Mouse (Mus musculus) T-helper 1 cell (primary cell): ENCODE measurements around the gene Pdhx.

Source experiments
- in situ Hi-C: fragments of 300-600 bp; cut with MboI, MseI; formaldehyde crosslinking; loops from one replicate; pipeline ENCODE4 v1.15.1; 2025; ENCODE audit warnings: high pct_unique_total_duplicates

Pdhx gene

DNA sequence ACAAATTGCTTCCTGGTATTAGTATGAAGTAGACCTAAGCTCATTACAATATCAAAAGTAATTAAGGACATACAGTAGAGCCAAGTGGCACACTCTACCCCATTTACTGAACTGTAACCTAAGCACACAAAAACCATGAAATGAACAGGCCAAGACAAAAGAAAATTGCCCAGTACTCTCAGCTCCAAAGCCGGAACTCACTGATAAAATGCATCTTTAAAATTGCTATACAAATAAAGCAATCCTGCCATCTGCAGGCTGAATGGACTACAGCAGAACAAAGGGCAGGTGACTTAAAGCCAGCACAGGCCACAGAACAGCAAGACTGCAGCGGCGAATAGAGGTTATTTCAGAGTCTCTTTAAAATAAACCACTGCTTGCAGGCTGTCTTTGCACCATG, 10.4 kb downstream of the Pdhx start:
- in situ Hi-C loops, result no loop called here

DNA sequence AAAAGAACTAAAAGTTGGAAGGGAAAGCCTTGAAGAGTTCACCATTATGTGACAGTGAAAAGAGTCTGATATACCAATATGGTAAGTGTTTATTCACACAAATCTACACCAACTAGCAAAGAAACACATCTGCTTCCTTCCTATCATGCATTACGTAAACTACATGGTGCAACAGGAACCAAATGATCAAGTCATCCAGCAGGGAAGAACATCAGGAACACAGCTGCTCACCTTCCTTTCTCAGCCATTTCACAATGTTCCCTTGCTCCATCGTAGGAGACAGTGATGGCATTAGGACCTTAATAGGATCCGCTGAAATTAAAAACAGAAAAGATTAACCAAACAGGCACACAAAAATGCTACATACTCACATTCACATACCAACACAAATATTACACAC, 15.0 kb downstream of the Pdhx start:
- in situ Hi-C loops, result no loop called here

DNA sequence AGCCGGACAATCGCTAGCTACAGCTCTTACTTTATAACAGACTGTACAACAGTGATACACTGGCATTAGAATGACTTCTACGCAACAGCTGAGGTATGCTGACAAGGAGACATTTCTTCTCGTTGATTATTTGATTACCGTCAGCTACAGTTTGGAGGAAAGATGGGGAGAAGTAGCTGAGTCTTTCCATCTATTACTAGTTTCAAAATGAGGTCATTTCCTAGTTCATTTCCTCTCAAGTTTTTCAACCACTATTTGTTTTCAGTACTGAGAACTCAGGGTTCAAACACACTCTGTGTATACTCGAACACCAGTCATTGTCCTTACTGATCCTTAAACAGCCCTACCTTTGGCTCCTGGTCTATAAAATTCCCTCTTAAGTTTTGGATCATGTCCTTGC, 17.5 kb downstream of the Pdhx start:
- in situ Hi-C loops, result no loop called here

DNA sequence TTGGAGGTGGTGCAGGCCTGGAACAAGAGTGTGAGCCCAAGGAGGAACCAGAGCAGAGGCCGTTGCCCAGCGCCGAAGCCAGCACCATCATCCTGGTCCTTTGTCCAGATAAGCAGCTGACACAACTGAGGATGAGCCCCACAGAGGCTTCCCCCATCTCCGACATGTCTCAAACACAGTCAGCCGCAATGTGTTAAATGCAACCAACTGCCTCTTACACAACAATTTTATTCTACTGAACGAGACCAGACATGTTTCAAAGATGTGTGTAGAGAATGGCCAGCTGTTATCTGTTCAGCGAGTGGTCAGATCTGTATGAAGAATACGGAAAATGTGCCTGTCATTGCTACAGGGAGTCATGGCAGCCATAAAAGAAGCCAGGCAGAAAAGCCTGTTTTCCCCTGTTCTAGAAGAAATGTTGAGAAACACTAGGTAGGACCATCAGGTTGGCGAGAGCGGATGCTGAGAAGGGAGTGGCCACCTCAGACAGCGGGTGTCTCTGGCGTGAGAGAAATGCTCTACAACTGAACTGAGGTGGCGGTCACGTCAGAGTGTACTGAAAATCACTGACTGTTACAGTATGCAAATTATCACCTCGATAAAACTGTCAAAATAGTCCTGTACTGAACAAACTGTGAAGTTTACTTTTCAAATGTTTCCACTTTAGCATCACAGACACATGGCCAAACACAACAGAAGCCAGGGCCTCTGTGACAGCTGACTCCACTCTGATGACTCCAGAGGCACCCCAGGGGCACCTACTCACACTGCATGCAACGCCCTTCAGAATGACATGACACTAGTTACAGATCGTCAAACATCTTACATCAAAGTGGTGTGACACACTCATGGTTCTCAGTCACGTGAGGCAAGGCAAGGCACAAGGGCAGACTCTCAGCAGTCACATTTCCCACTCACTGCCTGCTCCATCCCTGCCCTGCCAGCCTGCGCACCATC, 21.1 kb downstream of the Pdhx start:
- in situ Hi-C loops, result no loop called here

DNA sequence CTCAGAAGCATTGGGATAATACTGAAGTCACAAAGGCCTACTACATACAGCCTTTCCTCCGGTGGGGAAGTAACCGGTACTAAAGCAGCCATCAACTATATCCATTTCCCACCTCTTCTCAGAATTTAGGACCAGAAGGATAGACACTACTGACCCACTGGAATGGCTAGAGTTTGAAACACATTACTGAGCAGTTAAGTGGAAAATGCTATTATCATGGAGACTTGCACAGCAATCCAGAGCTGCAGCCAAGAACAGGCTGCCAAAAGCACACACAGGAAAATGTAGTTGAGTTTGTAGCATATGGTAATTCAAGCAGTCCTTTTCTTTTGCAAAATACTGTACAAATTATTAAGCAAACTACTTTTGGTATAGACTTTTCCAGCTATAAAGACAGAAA, 28.0 kb downstream of the Pdhx start:
- in situ Hi-C loops, result no loop called here

DNA sequence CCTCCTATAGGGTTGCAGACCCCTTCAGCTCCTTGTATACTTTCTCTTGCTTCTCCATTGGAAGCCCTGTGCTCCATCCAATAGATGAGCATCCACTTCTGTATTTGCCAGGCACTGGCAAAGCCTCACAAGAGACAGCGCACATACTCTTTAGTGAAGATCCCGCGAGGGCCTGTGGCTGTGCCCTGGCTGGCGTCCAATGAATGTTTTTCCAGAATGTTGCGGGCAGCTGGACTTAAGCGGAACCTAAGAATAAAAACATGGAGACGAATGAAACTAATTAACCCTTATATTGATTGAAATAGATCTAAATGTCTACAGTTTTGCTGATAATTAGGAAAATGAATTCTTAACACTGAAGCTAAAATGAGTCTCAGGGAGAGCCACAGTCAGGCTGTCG, 32.4 kb downstream of the Pdhx start:
- in situ Hi-C loops, result no loop called here

DNA sequence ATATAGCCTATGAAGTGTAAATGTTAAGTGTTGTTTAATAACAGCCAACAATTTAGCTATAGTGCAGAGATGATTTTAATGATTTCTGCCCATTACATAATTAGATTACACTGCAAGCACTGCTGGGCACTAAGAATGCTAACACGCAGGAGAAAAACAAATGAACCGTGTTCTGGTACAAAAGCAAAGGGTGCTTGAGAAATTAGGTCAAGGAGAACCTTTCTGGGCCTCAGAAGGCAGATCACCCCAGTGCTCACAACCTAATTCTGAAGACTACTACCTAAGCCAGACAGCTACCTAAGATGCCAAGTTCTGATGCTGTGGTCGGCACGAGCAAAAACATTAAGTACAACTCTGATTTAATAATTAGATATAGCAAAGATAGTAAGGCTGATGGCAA, 35.5 kb downstream of the Pdhx start:
- in situ Hi-C loops, result no loop called here

DNA sequence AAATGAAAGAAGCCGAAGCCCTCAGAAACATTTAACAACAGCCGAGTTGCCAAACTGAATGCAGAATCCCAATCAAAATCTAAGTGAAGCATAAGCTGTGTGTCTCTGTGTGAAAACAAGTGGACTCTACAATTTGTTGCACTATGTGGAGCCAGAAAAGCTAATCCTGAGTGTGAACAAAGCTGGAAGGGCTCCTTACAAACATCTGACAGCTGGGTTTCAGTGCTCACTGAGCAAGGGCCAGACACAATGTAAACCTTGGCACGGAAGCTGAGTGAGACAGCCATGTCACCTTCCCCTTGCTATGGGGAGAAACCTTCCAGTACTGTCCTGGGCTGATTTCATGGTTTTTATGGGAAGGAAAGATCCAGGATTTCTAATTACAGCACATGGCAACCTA, 50.6 kb downstream of the Pdhx start:
- in situ Hi-C loops, result no loop called here

DNA sequence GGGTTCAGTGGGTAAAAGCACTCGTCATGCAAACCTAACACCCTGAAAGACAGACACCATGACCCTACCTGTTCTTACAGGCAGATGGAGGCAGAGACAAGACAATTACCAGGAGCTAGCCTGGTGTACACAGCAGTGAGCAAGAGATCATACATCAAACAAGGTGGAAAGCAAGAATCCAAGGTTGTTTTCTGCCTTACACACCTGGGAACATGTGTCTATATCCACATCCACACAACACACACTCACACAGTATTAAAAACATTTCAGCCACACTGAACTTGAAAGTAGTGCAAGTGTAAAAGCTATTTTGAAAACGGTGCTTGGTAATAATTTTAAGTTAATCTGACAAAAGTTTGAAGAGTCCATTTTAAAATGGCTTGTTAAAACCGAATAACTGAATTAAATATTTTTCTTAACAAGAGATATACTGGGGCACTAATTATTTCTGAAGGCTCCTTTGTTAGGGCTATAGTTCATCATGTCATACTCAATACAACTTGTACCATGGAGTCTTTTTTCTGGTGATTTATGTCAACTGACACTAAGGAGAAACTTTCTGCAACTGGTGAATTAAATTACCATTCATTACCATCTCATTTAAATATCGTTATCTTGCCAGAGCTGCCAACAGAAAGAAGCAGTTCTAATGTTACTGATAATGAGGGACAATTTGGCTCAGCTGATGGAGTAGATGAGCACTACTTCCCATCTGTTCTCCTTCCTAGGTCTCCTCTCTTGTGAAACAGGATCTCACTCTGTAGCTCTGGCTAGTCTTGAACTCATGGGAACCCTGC, 52.9 kb downstream of the Pdhx start:
- in situ Hi-C loops, result no loop called here

DNA sequence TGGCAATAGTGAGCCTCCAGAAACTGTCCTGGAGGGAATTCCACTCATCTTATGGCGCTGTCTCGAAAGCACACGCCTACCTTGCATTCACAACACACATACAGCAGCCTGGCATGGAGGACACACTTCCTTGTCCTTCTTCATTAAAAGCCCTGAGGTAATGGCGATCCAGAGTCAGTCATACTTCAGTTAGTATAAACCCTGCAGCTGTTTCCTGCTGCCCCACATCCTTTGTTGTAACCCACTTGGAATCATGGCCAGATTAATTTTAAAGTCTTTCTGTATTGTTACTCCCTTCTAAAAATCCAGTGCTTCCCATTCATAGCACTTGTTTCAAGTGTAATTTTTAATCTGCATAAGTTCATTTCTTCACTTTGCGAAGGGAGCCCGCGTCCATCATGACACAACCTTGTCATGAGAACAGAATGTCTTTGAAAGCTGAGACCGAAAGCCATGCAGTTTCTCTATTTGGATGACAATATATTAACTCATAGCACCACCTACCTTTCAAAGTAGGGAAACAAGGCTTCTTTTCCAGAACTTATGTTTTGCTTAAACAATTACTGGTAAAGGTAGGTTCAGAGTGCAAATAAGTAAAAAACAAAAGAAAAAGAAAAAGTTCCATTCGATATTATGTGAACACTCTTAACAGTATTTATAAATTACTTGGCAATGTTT, 54.4 kb downstream of the Pdhx start:
- in situ Hi-C loops, result loop anchor here (5.0 to 10.0 kb wide), 2 partner anchors 124 to 332 kb away; no protein-coding TSS in a partner anchor

DNA sequence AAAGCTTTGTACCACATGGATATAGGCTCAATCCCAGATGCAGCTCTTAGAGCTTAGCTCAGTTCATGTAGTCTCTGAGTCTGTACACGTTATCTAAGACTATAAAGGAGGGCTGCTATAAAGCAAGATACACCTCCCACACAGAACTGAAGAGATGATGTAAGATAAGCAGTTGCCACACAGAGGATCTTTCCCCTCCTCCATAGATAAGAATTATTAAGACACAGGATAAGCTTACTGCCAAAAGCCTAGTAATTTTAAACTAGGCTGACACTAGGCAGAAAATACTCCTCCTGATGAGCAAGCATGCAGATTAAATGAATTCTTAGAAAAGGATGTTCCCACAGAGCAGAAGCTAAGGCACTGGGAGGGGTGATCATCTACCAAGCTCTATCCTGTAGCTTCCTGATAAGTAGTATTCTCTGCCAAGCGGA, 55.9 kb downstream of the Pdhx start:
- in situ Hi-C loops, result loop anchor here (5.0 to 10.0 kb wide), 2 partner anchors 123 to 330 kb away; no protein-coding TSS in a partner anchor

DNA sequence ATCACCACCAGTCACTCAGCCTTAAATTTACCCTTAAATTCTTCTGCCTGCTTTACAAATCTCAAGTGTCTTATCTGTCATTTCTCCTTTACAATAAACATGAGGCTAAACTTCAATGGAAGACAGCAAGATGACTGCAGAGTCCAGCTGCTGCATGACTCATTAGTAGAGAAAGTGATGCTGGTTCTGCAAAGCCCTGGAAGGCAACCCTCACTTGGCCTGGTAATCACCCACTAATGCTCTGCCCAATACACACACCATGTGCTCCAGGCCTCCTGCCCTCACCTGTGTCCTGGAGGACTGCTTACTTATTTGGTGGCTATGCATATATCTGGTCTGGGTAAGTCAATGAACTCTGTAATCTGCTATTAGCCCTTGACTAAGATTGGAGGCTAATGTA, 57.2 kb downstream of the Pdhx start:
- in situ Hi-C loops, result loop anchor here (5.0 to 10.0 kb wide), 2 partner anchors 121 to 329 kb away; no protein-coding TSS in a partner anchor

DNA sequence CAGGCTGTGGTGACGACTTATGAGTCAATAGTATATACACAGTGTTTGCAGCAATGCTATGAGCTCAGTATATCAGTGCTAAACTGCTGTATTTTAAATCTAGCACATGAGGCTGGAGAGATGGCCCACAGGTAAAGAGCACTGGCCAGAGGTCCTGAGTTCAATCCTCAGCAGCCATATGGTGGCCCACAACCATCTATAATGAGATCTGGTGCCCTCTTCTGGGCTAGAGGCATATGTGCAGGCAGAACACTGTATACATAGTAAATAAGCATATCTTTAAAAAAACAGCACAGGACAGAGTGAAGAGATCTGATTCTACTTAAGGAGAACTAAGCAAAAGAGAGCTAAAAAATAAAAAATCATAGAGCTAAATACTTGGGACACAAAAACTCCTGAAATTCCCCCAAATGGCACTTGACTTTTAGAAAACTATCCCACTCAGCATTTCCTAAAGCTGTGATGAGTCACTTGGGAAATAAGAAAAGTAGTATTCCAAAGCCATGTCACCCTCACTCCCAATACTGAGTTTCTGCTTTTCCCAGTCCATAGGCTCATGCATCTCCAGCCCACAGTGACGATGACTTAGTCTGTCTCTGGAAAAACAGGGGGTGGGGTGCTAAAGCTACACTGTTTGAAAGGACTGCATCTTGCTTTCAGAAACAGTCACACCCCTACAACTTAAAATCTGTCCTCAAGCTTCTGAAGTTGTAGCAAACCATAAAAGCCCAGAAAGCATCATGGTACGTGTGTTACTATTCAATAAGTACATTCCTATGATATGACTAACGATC, 60.3 kb downstream of the Pdhx start:
- in situ Hi-C loops, result loop anchor here (10.0 kb wide), 1 partner anchor 118 kb away; no protein-coding TSS in a partner anchor

DNA sequence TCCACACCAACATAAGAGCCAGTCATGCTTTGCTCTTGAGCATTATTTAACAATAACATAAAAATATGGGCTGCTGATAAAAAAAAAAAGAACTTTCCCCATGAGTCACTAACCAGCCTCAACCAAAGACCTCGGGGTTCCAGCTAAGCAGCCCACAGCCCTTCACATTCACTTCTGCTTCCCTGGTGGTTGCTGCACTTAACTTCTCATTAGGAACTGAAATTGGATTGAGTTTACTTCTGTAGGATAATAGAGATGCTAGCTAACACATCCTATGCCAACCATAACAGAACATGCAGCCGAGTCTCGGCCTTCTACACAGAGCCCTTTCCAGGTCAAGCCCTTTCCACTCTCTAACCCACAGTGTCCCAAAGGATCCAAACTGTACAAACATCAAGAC, 65.1 kb downstream of the Pdhx start:
- in situ Hi-C loops, result loop anchor here (5.0 kb wide), 1 partner anchor 46 kb away; no protein-coding TSS in a partner anchor

DNA sequence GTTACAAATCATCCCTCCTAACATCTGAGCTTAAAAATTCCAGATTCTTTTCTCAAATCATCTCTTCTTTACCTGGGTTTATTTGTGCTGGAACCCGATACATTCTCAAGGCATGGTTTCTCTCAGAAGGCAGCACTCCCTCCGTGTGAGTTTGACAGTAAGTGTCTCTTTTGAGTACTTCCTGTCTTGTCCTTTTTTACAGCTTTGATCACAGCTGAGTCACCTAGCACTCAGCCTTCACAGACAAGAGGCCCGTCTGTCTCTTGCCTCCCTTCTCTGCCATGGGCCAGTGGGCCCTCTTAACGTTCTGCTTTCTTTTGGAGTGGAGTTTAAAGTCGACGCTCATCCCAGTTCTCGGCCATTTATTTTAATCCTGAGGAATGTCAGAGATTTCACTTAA, 68.7 kb downstream of the Pdhx start:
- in situ Hi-C loops, result no loop called here

DNA sequence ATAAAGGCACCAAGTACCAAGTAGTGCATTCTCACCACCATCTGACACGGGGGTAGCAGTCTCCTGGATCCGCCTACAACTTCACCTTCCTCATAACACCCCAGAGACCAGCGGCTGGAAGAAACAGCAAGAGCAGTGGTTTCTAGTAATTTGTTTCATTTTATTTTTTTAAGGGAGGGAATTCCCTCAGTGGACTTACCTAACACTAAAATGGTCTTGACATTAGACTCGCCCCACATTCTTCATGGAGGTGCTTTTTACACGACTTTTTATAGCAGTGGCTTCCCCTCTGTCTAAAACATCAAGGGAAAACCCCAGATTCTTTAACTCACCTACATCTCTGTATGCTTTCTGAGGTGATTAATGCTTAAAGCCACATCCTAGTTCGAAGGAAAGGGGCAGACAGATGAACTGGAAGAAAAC, 74.1 kb downstream of the Pdhx start:
- in situ Hi-C loops, result no loop called here

DNA sequence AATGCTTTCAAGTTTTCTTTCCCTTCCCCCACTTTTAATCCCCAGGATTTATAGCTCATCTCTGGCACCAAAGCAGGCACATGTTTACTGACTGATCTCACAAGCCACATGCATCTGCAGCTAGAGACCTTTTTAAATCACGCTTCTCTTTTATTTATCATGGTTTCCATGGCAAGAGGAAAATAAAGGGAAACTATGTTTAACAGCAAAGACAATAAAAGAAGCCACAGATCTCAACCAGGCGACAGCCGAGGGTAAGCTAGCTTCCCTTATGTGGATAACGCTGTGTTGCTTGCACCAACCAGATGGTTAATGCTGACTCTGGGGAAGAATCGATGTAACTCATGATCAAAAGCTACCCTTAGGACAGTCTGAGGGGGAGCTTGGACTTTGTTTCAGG, 75.0 kb downstream of the Pdhx start:
- in situ Hi-C loops, result no loop called here

DNA sequence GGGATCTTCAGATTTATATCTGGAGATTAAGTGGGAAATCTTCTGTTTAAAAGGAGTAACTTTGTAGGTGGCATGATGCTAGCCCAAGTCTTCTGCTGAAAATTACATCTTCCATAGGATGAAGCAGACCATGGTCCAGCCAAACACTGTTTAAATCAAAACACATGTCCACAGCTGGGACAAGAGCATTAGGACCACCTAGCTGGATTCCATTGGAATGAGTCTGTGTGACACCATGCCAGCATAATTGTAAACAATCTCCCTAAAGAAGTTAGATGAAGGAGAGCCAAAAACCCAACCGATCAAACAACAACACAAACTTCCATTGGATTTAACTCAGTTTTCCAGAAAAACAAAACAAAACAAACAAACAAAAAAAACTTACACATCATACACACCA, 75.4 kb downstream of the Pdhx start:
- in situ Hi-C loops, result no loop called here

DNA sequence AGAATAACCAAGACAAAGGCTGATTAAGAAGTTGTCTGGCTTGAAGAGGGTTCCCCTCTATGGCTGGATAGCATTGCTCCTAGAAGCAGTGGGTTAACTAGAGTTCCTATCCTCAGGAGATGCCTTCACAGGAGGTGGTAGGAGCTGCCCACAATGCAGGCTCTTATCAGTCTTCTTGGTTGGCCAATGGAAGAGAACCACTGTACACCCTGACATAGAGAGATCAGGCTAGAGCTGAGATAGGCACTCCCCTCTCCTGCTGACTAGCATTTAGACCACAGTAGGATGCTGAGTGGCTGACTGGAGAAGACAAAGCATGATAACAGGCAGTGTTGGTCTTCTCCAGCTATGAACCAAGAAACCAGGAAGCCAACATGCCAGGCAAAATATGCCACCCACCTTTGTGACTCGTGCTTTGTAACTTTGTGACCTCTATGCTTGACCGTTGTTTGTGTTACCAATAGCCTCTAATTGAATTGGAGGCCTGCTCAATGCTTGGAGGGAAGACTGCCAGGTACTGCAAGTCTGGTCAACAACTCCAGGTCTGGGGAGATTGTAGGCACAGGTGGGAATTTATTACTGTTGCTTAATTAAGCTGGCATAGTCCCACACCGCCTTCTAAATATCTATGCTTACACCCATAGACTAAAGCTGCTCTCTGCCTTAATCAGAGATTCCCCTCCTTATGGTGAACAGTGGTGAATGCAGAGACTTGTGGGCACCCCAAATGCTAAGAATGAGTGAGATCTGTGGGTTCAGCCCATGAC, 79.3 kb downstream of the Pdhx start:
- in situ Hi-C loops, result no loop called here

DNA sequence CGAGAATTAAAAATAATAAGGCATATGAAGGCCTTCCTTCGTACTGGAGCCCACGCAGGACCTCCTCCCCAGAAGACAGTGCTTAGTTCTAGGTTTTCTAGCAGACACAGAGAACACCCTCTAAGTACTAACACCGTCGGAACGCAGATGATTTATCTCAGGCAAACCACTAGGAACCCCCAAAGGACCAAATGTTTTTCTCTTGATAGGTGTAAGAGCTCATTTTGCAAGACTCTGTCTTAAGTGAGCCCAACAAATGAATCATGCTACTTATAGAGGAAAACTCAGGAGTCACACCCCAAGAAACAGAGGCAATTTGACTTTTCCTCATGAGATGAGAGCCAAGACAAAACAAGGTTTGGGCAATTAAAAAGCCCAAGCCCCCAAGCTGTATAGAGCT, 80.9 kb downstream of the Pdhx start:
- in situ Hi-C loops, result no loop called here
